Mouse (Mus musculus) ES-E14 (cell line): Measurements from ENCODE around the gene Gpatch8. TPM values are rescaled to one million over a fixed set of nuclear protein-coding genes. Genes with fewer than 3 reads are reported as not detected.
A peak's percentile ranks its signal among the peaks of the same experiment; 100 is the strongest.

Experiments used
- DNase-seq: peaks from one replicate; pipeline ENCODE4 v3.0.0-alpha.2; 2013; ENCODE audit warnings: low read depth, low spot score
- H3K27ac ChIP-seq: 2 replicates; pipeline ENCODE4 v1.5.1; 2012; ENCODE audit warnings: low read depth, mild to moderate bottlenecking, low read length, moderate library complexity, mixed read lengths; ENCODE audit not compliant: poor library complexity, insufficient read depth, severe bottlenecking
- H3K36me3 ChIP-seq: 2 replicates; pipeline ENCODE4 v1.6.1; 2012; ENCODE audit warnings: mild to moderate bottlenecking, low read length, moderate library complexity, mixed read lengths; ENCODE audit not compliant: control insufficient read depth, poor library complexity, insufficient read depth, severe bottlenecking
- H3K4me1 ChIP-seq, 2 experiments: fragments of 150-350 bp in 1 of 2; sonication (generic) in 1 of 2; 2 replicates each; pipeline ENCODE4 v1.6.1; 2012; ENCODE audit warnings: low read length in 2 of 2, mild to moderate bottlenecking in 1 of 2, mixed read lengths in 1 of 2; ENCODE audit not compliant: control insufficient read depth in 2 of 2, insufficient read depth in 2 of 2, poor library complexity in 1 of 2
- H3K4me3 ChIP-seq, 2 experiments: fragments of 150-350 bp in 1 of 2; sonication (generic) in 1 of 2; 2 replicates each; pipeline ENCODE4 v1.5.1; 2012; ENCODE audit warnings: low read length in 2 of 2, low read depth in 1 of 2, mild to moderate bottlenecking in 1 of 2, mixed read lengths in 1 of 2; ENCODE audit not compliant: insufficient read depth in 1 of 2, poor library complexity in 1 of 2, severe bottlenecking in 1 of 2
- H3K9ac ChIP-seq: 2 replicates; pipeline ENCODE4 v1.6.1; 2012; ENCODE audit warnings: low read depth, mild to moderate bottlenecking, low read length, mixed read lengths; ENCODE audit not compliant: poor library complexity, insufficient read depth, severe bottlenecking
- H3K9me3 ChIP-seq: fragments of 150-350 bp; sonication (generic); 2 replicates; pipeline ENCODE4 v1.6.1; 2012; ENCODE audit warnings: low read depth, mild to moderate bottlenecking, low read length; ENCODE audit not compliant: control insufficient read depth, insufficient read depth
- CHD2 ChIP-seq: IDR thresholded peaks from 2 replicates; pipeline ENCODE4 v1.6.1; 2014; ENCODE audit warnings: mild to moderate bottlenecking, low read depth, low read length, inconsistent platforms
- HCFC1 ChIP-seq: IDR thresholded peaks from 2 replicates; pipeline ENCODE4 v1.6.1; 2012; ENCODE audit warnings: low read length, inconsistent platforms, borderline replicate concordance; ENCODE audit not compliant: insufficient read depth
- MAFK ChIP-seq: IDR thresholded peaks from 2 replicates; pipeline ENCODE4 v1.6.1; 2014; ENCODE audit warnings: mild to moderate bottlenecking, low read depth, low read length, inconsistent platforms; ENCODE audit not compliant: insufficient read depth
- ZC3H11A ChIP-seq: IDR thresholded peaks from 2 replicates; pipeline ENCODE4 v1.6.1; 2012; ENCODE audit warnings: low read depth, mild to moderate bottlenecking, inconsistent platforms, low read length, borderline replicate concordance
- ZNF384 ChIP-seq: IDR thresholded peaks from 2 replicates; pipeline ENCODE4 v1.6.1; 2012; ENCODE audit warnings: low read depth, low read length, inconsistent platforms
- in situ Hi-C, 2 experiments: fragments of 600-800 bp; cut with MboI; formaldehyde crosslinking; loops; one replicate each; pipeline ENCODE4 v1.15.1; 2025; ENCODE audit warnings: low sequenced_read_pairs in 2 of 2, inconsistent platforms in 1 of 2; ENCODE audit not compliant: unreplicated experiment in 2 of 2
- total RNA-seq: library from RNA; depleted of rRNA; stranded (reverse); fragments of 300-350 nt; gene quantifications from 2 replicates; pipeline ENCODE4 v1.2.3, GENCODE M21; 2012

Gpatch8 gene
- total RNA-seq, 1 experiment: 22.9 TPM

- in situ Hi-C loops: no loop called here
- Histone ChIP-seq H3K27ac (peak overlapping the region; percentile 66), H3K4me3 (peak overlapping the region; percentile 59 to 70), H3K4me1 (no peaks in the 10 kb centered on the region; a peak in 1 of 4 replicates), H3K9me3 (no peaks in the 10 kb centered on the region), H3K9ac (no peak overlapping the region), H3K36me3 (no peaks in the 10 kb centered on the region)
- TF ChIP-seq ZNF384: no peak
- DNase-seq: no peak
Observed at GRCm38 (mm10) chr11:102602816-102603495, 46.8 kb upstream of the Gpatch8 start.

DNA sequence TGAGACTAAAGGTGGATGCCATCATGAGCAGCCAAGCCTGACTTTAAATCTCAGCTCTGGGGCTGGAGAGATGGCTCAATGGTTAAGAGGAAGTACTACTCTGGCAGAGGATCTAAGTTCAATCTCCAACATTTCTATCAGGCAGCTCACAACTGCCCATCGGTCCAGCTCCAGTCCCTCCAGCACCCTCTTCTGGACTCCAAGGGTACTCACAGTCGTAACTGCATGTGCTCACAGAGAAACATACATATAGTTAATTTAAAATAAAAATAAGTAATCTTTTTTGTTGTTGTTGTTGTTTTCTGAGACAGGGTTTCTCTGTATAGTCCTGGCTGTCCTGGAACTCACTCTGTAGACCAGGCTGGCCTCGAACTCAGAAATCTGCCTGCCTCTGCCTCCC lies 43.7 kb upstream of the Gpatch8 start:
- no peak overlapping the region for H3K9ac ChIP-seq
- TF ChIP-seq CHD2: no peak
- TF ChIP-seq ZC3H11A: no peak
- no peak for TF ChIP-seq ZNF384
- no peak for TF ChIP-seq HCFC1
- peaks cover 3 to 6% of the 10 kb centered on the region in 2 experiments; a peak in 1 of 4 replicates for H3K4me1 ChIP-seq
- no peak overlapping the region for H3K27ac ChIP-seq
- in situ Hi-C loops: no loop called here
- H3K4me3 ChIP-seq: no peak overlapping the region
- H3K36me3 ChIP-seq: no peaks in the 10 kb centered on the region
- no peak for DNase-seq
- H3K9me3 ChIP-seq: no peaks in the 10 kb centered on the region

DNA sequence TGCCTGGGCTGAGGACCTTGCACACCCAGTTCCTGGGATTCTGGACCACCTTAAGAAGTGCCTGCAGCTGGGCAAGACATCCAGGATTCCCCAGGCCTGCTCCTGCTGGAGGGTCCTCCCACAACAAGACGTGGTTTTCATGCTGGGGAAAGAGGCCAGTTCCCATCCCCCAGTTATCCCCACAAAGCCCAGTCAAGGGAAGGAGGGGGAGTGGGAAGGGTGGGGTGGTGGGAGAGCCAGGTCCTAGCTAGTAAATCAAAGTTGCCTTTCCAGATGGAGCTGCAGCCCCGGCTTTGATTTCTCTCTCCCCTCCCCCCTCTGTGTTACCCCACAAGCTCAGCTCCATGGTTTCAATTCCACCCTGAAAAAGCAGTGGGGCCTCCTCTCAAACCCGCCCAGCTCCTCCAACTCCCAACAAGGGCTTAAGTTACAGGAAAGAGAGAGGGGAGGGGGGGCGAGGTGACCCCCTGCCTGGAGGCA lies 39.2 kb upstream of the Gpatch8 start:
- no peaks in the 10 kb centered on the region for H3K9me3 ChIP-seq
- peak overlapping the region; percentile 1; the same call in 1 of the 2 replicates for H3K27ac ChIP-seq
- DNase-seq: no peak
- in situ Hi-C loops: no loop called here
- H3K36me3 ChIP-seq: no peaks in the 10 kb centered on the region
- H3K4me1 ChIP-seq: peaks cover 3 to 9% of the 10 kb centered on the region in 2 experiments; a peak in 1 of 4 replicates
- TF ChIP-seq HCFC1: no peak
- TF ChIP-seq ZC3H11A: no peak
- no peak for TF ChIP-seq MAFK
- no peak for TF ChIP-seq ZNF384
- no peak for TF ChIP-seq CHD2
- H3K4me3 ChIP-seq: no peak overlapping the region
- peak overlapping the region; percentile 6; the same call in 1 of the 2 replicates for H3K9ac ChIP-seq

DNA sequence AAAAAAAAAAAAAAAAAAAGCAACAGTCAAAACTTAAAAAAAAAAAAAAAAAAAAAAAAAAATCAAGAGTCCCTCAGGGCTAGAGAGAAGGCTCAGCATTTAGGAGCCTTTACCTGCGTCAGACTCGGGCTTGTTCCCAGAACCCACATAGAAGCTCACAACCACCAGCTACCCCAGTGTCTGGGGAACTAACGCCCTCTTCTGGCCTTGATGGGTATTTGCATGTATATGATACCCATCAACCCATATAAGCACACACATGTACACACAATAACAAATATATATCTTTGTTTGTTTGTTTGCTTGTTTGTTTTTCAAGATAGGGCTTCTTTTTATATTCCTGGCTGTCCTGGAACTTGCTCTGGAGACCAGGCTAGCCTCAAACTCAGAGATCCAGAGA lies 31.4 kb upstream of the Gpatch8 start:
- Histone ChIP-seq H3K36me3 (no peaks in the 10 kb centered on the region), H3K9ac (no peak overlapping the region), H3K4me3 (no peak overlapping the region), H3K9me3 (no peaks in the 10 kb centered on the region), H3K27ac (no peak overlapping the region), H3K4me1 (peaks cover 3 to 8% of the 10 kb centered on the region in 2 experiments)
- in situ Hi-C loops: no loop called here
- no peak for DNase-seq
- no peak for TF ChIP-seq CHD2
- TF ChIP-seq ZC3H11A: no peak
- no peak for TF ChIP-seq MAFK
- TF ChIP-seq ZNF384: no peak
- TF ChIP-seq HCFC1: no peak

- H3K27ac ChIP-seq: no peak overlapping the region
- no peak for DNase-seq
- peaks cover 7 to 9% of the 10 kb centered on the region in 2 experiments for H3K4me1 ChIP-seq
- H3K9me3 ChIP-seq: no peaks in the 10 kb centered on the region
- in situ Hi-C loops: no loop called here
- 0 out of 2 replicates have a peak, but pooled peaks have one; percentile 6 for TF ChIP-seq ZC3H11A
- TF ChIP-seq MAFK: no peak
- no peak overlapping the region for H3K4me3 ChIP-seq
- no peak overlapping the region for H3K9ac ChIP-seq
- no peaks in the 10 kb centered on the region for H3K36me3 ChIP-seq
Observed at GRCm38 (mm10) chr11:102586445-102587130, 30.4 kb upstream of the Gpatch8 start.
